Mouse (Mus musculus) bone marrow, adult 2 months (tissue): Measurements from ENCODE around the gene Hltf.

Source experiments
- CTCF ChIP-seq: fragments of 200-500 bp; IDR thresholded peaks from 2 replicates; pipeline ENCODE4 v1.5.1; 2011; ENCODE audit warnings: low read length, control low read depth; ENCODE audit not compliant: control insufficient read depth, insufficient read depth
- POLR2A ChIP-seq: fragments of 200-500 bp; IDR thresholded peaks from 2 replicates; pipeline ENCODE4 v1.6.1; 2011; ENCODE audit warnings: low read depth, mild to moderate bottlenecking, control low read depth, low read length, borderline replicate concordance; ENCODE audit not compliant: control insufficient read depth

- TF ChIP-seq CTCF (no peak), POLR2A (no peak)
Observed at GRCm38 (mm10) chr3:20014454-20014853, 43.2 kb upstream of the Hltf start.
